Mouse (Mus musculus): ENCODE measurements at regions not wholly inside any gene's neighbourhood (a gene's known extent, or its start where the extent isn't known, plus 50 kb on each side); places are given as distances from the start of the nearest gene placed in this dataset.

GRCm38 (mm10) chr1:64215646-64216045, 93.6 kb upstream of the Klf7 start:
- TF ChIP-seq POLR2A (IDR thresholded peaks at IDR 0.05; ENCODE audit: extremely low read depth, insufficient read depth, low read length): no peak
- no peak for TF ChIP-seq CTCF (IDR thresholded peaks at IDR 0.05; ENCODE audit: low read depth, low read length)

All from liver, adult 2 months (tissue).